Mouse (Mus musculus) embryo, embryonic 10.5 days (tissue): ENCODE data around the gene Wnt1.

ENCODE experiments used
- DNase-seq: peaks from one replicate; pipeline ENCODE4 v3.0.0-alpha.2; 2015; ENCODE audit warnings: low spot score

Wnt1 gene

GRCm38 (mm10) chr15:98837006-98837742 lies 47.5 kb downstream of the Wnt1 start:
- no peak for DNase-seq

GRCm38 (mm10) chr15:98837743-98838103 lies 48.1 kb downstream of the Wnt1 start:
- DNase-seq: no peak

GRCm38 (mm10) chr15:98839161-98839560 lies 49.5 kb downstream of the Wnt1 start:
- DNase-seq: no peak

GRCm38 (mm10) chr15:98839671-98840585 lies 50.3 kb downstream of the Wnt1 start:
- no peak for DNase-seq
